In the genomic region with DNA sequence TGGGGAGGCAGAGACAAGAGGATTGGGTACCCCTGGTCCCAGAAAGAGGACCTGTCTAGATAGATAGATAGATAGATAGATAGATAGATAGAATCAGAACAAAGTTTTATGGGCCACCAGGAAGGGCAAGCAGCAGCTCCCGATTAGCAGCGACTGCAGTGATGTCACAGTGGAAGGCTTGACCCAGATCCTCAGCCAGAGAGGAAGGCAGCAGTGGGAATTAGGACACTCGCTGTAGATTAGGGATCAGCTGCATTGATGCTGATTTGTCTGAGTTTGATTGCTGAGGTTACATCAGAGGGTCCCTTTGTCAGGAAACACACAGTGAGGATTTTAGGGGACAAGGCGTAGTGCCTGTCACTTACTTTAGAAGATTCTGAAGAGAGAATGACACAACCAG, we compare ENCODE assay signal across 30 mouse cellular contexts.
"Had no signal": no experiment of that assay in that cellular context is flagged by ENCODE, and none has a peak within 500 bp of the region (broad histone marks: within the 10 kb centered on the region; RNA-seq: fewer than 3 reads in every experiment).

No protein-coding gene starts in this region.

- H3K36me3 ChIP-seq: hindbrain, embryonic 15.5 days; intestine, embryonic 15.5 days had no signal

- H3K27me3 ChIP-seq: heart, embryonic 12.5 days; heart, embryonic 13.5 days; heart, embryonic 15.5 days; hindbrain, embryonic 12.5 days; hindbrain, embryonic 13.5 days; hindbrain, embryonic 15.5 days; intestine, embryonic 15.5 days; kidney, embryonic 15.5 days had no signal

- H3K4me1 ChIP-seq: hindbrain, embryonic 15.5 days had no signal

- DNase-seq: heart, adult 2 months; heart, postnatal 10 days; heart, postnatal 14 days; heart, postnatal 36 days; heart, postnatal 4 days; kidney, adult 11 months; kidney, adult 18-20 months; kidney, adult 2 months; kidney, adult 8-10 months; kidney, adult 9 months; kidney, postnatal 10 days; kidney, postnatal 14 days; kidney, postnatal 25 days; kidney, postnatal 36 days; kidney, postnatal 4 days; layer of hippocampus, adult 9-11 months; layer of hippocampus, postnatal 36 days had no signal

- H3K4me3 ChIP-seq: heart, adult 2 months; heart, embryonic 10.5 days; heart, embryonic 12.5 days; heart, embryonic 13.5 days; heart, embryonic 15.5 days; hindbrain, embryonic 10.5 days; hindbrain, embryonic 12.5 days; hindbrain, embryonic 13.5 days; hindbrain, embryonic 15.5 days; intestine, embryonic 15.5 days; kidney, embryonic 15.5 days had no signal

- H3K27ac ChIP-seq: heart, adult 2 months; heart, embryonic 10.5 days; heart, embryonic 13.5 days; heart, embryonic 15.5 days; hindbrain, embryonic 10.5 days; hindbrain, embryonic 12.5 days; hindbrain, embryonic 13.5 days; hindbrain, embryonic 14.5 days; hindbrain, embryonic 15.5 days; hindbrain, postnatal 0 days; intestine, embryonic 15.5 days; kidney, embryonic 15.5 days; kidney, postnatal 0 days had no signal

- H3K9me3 ChIP-seq: heart, embryonic 10.5 days; heart, embryonic 12.5 days; heart, embryonic 13.5 days; heart, embryonic 15.5 days; hindbrain, embryonic 10.5 days; hindbrain, embryonic 15.5 days; intestine, embryonic 15.5 days; kidney, embryonic 15.5 days had no signal
